Mouse (Mus musculus): Measurements from ENCODE around the gene Olfr904. TPM values are rescaled to one million over a fixed set of nuclear protein-coding genes. Genes with fewer than 3 reads are reported as not detected.
"Not testable (repeated sequence)": the region's sequence is repeated elsewhere in the genome, so short reads cannot be mapped to it uniquely, and the experiment has no call there.

Olfr904 gene
- total RNA-seq (2021), result not detected
- long read RNA-seq, experiment 1, result 0 reads
- long read RNA-seq, experiment 2, result 0 reads

GRCm38 (mm10) chr9:38462844-38463243, at the start of gene Olfr904:
Gene Olfr904 (plus strand): TSS chr9:38463144.
- no peak for DNase-seq (ENCODE audit: low spot score in 2 of 2)

- DNase-seq (ENCODE audit: low spot score in 2 of 2), result not testable (repeated sequence)
These were observed 49.4 kb upstream of the Olfr904 start for GRCm38 (mm10) chr9:38413502-38413901.

GRCm38 (mm10) chr9:38423801-38424200, 39.1 kb upstream of the Olfr904 start:
- no peak for DNase-seq (ENCODE audit: low spot score in 2 of 2)

GRCm38 (mm10) chr9:38427026-38427425, 35.9 kb upstream of the Olfr904 start:
- DNase-seq (ENCODE audit: low spot score in 2 of 2), result no peak

GRCm38 (mm10) chr9:38429155-38429554, 33.8 kb upstream of the Olfr904 start, which contains the start of gene Olfr901:
Gene Olfr901 (plus strand): TSS chr9:38429455.
- DNase-seq (ENCODE audit: low spot score in 2 of 2), result no peak

- no peak for DNase-seq (ENCODE audit: low spot score in 2 of 2)
These were observed 15.6 kb upstream of the Olfr904 start, which contains the start of gene Olfr902 for GRCm38 (mm10) chr9:38447352-38447751. Gene Olfr902 (plus strand): TSS chr9:38447652.

- no peak for DNase-seq (ENCODE audit: low spot score in 2 of 2)
These were observed 7.9 kb downstream of the Olfr904 start, which contains the start of gene Olfr905 for GRCm38 (mm10) chr9:38470807-38471206. Gene Olfr905 (plus strand): TSS chr9:38471107.

- DNase-seq (ENCODE audit: low spot score in 2 of 2), result no peak
These were observed 23.8 kb downstream of the Olfr904 start, which contains the start of gene Olfr906 for GRCm38 (mm10) chr9:38486785-38487184. Gene Olfr906 (plus strand): TSS chr9:38487085.

GRCm38 (mm10) chr9:38495501-38495900, 32.6 kb downstream of the Olfr904 start, which contains the start of gene Olfr907:
Gene Olfr907 (plus strand): TSS chr9:38495801.
- DNase-seq (ENCODE audit: low spot score in 2 of 2), result no peak

GRCm38 (mm10) chr9:38512353-38512752, 49.4 kb downstream of the Olfr904 start:
- DNase-seq (ENCODE audit: low spot score in 2 of 2), result no peak

Other genes starting within 250 kb of the Olfr904 start
- not detected for gene Olfr894, start 245.1 kb upstream of the Olfr904 start, total RNA-seq (2021)
- not detected for gene Olfr143, start 210.4 kb upstream of the Olfr904 start, total RNA-seq (2021)
- gene Olfr895, start 195.3 kb upstream of the Olfr904 start, total RNA-seq (2021), result not detected
- not detected for gene Olfr896-ps1, start 172.0 kb upstream of the Olfr904 start, total RNA-seq (2021)
- gene Olfr25, start 134.1 kb upstream of the Olfr904 start, total RNA-seq (2021), result not detected
- not detected for gene Olfr898, start 114.7 kb upstream of the Olfr904 start, total RNA-seq (2021)
- gene Olfr250, start 96.2 kb upstream of the Olfr904 start, total RNA-seq (2021), result not detected
- not detected for gene Olfr251, start 86.1 kb upstream of the Olfr904 start, total RNA-seq (2021)
- gene Olfr147, start 61.4 kb upstream of the Olfr904 start, total RNA-seq (2021), result not detected
- not detected for gene Olfr901, start 33.7 kb upstream of the Olfr904 start, total RNA-seq (2021)
- not detected for gene Olfr902, start 15.5 kb upstream of the Olfr904 start, total RNA-seq (2021)
- gene Olfr905, start 8.0 kb downstream of the Olfr904 start, total RNA-seq (2021), result under 1 TPM in 1 of 2 experiments, not detected in 1; 0.08 TPM
- gene Olfr906, start 23.9 kb downstream of the Olfr904 start, total RNA-seq (2021), result not detected
- not detected for gene Olfr907, start 32.7 kb downstream of the Olfr904 start, total RNA-seq (2021)
- gene Olfr911-ps1, start 58.4 kb downstream of the Olfr904 start, total RNA-seq (2021), result not detected
- not detected for gene Olfr910, start 74.7 kb downstream of the Olfr904 start, total RNA-seq (2021)
- not detected for gene Olfr912, start 117.0 kb downstream of the Olfr904 start, total RNA-seq (2021)
- gene Olfr913, start 129.6 kb downstream of the Olfr904 start, total RNA-seq (2021), result not detected
- not detected for gene Olfr914, start 142.0 kb downstream of the Olfr904 start, total RNA-seq (2021)
- not detected for gene Olfr916, start 196.7 kb downstream of the Olfr904 start, total RNA-seq (2021)
- not detected for gene Olfr917, start 202.7 kb downstream of the Olfr904 start, total RNA-seq (2021)
- not detected for gene Olfr918, start 211.5 kb downstream of the Olfr904 start, total RNA-seq (2021)
- not detected for gene Olfr919, start 240.5 kb downstream of the Olfr904 start, total RNA-seq (2021)

Measured in adrenal gland, postnatal 4 days (tissue).